1 mouse cellular context compared by ENCODE assay signal in the genomic region with DNA sequence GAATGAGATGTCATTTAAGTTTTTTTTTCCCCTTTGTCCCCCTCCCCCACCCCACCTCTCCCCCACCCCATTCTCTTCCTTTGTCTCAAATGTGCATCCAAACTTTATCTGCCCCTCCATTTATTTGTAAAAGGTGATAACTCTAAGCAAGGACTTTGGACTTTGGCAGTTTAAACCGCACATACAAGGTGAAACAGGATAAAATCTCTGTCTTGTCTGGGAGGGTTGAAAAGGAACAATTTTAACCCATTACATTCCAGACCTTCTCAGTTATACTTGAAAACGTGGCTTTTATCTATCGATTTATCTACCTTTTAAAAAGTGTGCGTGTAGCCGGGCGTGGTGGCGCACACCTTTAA.
TF ChIP-seq lines count a peak whose summit lies in the region.

No protein-coding gene starts in this region.

TF ChIP-seq in MEL, 35 proteins besides CTCF, POLR2A, EP300 and RAD21:
- no peak for TF ChIP-seq TBP (IDR thresholded peaks at IDR 0.05; ENCODE audit: low read depth, low read length)
- TF ChIP-seq NELFE (IDR thresholded peaks at IDR 0.05; ENCODE audit: low read depth, low read length): no peak
- no peak for TF ChIP-seq ZMIZ1 (IDR thresholded peaks at IDR 0.05; ENCODE audit: low read depth, low read length)
- TF ChIP-seq UBTF (IDR thresholded peaks at IDR 0.05; ENCODE audit: borderline replicate concordance, insufficient read depth, low read depth, low read length): no peak
- TF ChIP-seq KAT2A (conservative IDR thresholded peaks at IDR 0.05; ENCODE audit: low read depth, low read length): no peak
- no peak for TF ChIP-seq MEF2A (IDR thresholded peaks at IDR 0.05; ENCODE audit: extremely low read depth, insufficient replicate concordance, low read depth, low read length, poor library complexity, severe bottlenecking)
- TF ChIP-seq TCF12 (IDR thresholded peaks at IDR 0.05; ENCODE audit: low read depth, low read length): peak; percentile 90
- peak; percentile 85 for TF ChIP-seq RCOR1 (IDR thresholded peaks at IDR 0.05; ENCODE audit: low read depth, low read length)
- no peak for TF ChIP-seq TAL1 (IDR thresholded peaks at IDR 0.05; ENCODE audit: low read length)
- TF ChIP-seq ZC3H11A (IDR thresholded peaks at IDR 0.05; ENCODE audit: low read depth, low read length): no peak
- TF ChIP-seq JUND (IDR thresholded peaks at IDR 0.05; ENCODE audit: low read depth, low read length): no peak
- no peak for TF ChIP-seq E2F4 (IDR thresholded peaks at IDR 0.05; ENCODE audit: borderline replicate concordance, low read depth, low read length)
- no peak for TF ChIP-seq MAFK (IDR thresholded peaks at IDR 0.05; ENCODE audit: borderline replicate concordance, low read depth, low read length)
- TF ChIP-seq POLR2AphosphoS2 (IDR thresholded peaks at IDR 0.05; ENCODE audit: low read length): no peak
- no peak for TF ChIP-seq USF2 (IDR thresholded peaks at IDR 0.05; ENCODE audit: borderline replicate concordance in 1 of 2, insufficient read depth in 1 of 2, low read depth in 1 of 2, low read length in 2 of 2)
- TF ChIP-seq MAX (IDR thresholded peaks at IDR 0.05; ENCODE audit: low read length): no peak
- no peak for TF ChIP-seq BHLHE40 (IDR thresholded peaks at IDR 0.05; ENCODE audit: borderline replicate concordance, low read depth, low read length)
- peak; percentile 86 for TF ChIP-seq MYB (IDR thresholded peaks at IDR 0.05; ENCODE audit: low read depth, low read length)
- no peak for TF ChIP-seq SMC3 (IDR thresholded peaks at IDR 0.05; ENCODE audit: low read depth, low read length)
- TF ChIP-seq ELF1 (IDR thresholded peaks at IDR 0.05; ENCODE audit: low read depth, low read length): no peak
- TF ChIP-seq MYC (IDR thresholded peaks at IDR 0.05; ENCODE audit: low read depth, low read length): no peak
- no peak for TF ChIP-seq NRF1 (IDR thresholded peaks at IDR 0.05; ENCODE audit: insufficient read depth, low read depth, low read length, poor library complexity, severe bottlenecking)
- no peak for TF ChIP-seq CHD2 (IDR thresholded peaks at IDR 0.05; ENCODE audit: low read length)
- no peak for TF ChIP-seq GABPA (IDR thresholded peaks at IDR 0.05; ENCODE audit: low read depth, low read length)
- TF ChIP-seq SIN3A (IDR thresholded peaks at IDR 0.05; ENCODE audit: low read length): peak; percentile 60; the same call in 1 of the 2 replicates
- TF ChIP-seq ETS1 (IDR thresholded peaks at IDR 0.05; ENCODE audit: low read depth, low read length): peak; percentile 74
- no peak for TF ChIP-seq ZKSCAN1 (IDR thresholded peaks at IDR 0.05; ENCODE audit: low read depth, low read length)
- no peak; the same call in none of the 2 replicates for TF ChIP-seq ZNF384 (IDR thresholded peaks at IDR 0.05; ENCODE audit: low read depth, low read length)
- no peak for TF ChIP-seq CHD1 (IDR thresholded peaks at IDR 0.05; ENCODE audit: low read depth, low read length)
- no peak for TF ChIP-seq POLR2AphosphoS5 (IDR thresholded peaks at IDR 0.05; ENCODE audit: borderline replicate concordance, low read depth, low read length)
- 0 out of 2 replicates have a peak, but pooled peaks have one; percentile 27 for TF ChIP-seq MXI1 (IDR thresholded peaks at IDR 0.05; ENCODE audit: low read depth, low read length)
- peak; percentile 84 for TF ChIP-seq GATA1 (IDR thresholded peaks at IDR 0.05; ENCODE audit: low read depth, low read length)
- peak; percentile 84 for TF ChIP-seq MAZ (IDR thresholded peaks at IDR 0.05; ENCODE audit: low read depth, low read length)
- 0 out of 2 replicates have a peak, but pooled peaks have one; percentile 41 for TF ChIP-seq HCFC1 (IDR thresholded peaks at IDR 0.05; ENCODE audit: low read depth, low read length)
- no peak for TF ChIP-seq USF1 (IDR thresholded peaks at IDR 0.05; ENCODE audit: low read depth, low read length)
